In the genomic region with DNA sequence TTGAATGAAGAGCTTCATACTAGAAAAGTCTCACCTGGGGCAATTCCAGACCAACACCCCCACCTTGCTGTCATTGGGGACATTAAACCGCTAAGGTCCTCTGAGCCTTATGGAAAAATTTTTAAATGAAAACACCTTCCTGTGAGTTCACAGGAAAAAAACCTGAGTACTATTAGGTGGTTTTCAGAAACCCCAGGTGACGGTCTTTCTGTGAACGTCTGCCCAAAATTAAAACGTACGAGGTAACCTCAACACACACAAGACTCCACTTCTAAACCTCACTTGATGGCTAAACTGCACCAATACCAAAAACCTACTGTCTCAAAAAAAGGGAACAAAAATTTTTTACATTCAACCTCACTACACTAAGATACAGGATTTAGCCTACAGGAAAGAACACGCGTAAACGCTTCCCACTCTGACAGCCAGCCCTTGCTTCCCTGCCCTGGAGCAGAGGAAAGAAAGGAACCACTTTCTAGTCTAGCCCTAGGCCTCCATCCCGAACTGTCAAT, we compare ENCODE assay signal across 8 mouse cellular contexts. TPM values are rescaled to one million over a fixed set of nuclear protein-coding genes. Genes with fewer than 3 reads are reported as not detected.
DNase-seq lines count a peak whose midpoint lies in the region; ATAC-seq and TF ChIP-seq lines count a peak whose summit lies in the region.

No protein-coding gene starts in this region.

- no peaks in the 10 kb centered on the region for H3K27me3 ChIP-seq in heart, embryonic 11.5 days (ENCODE audit: control insufficient read depth, insufficient read depth, low read length)
- H3K27me3 ChIP-seq in ES-Bruce4 (ENCODE audit: control insufficient read depth, insufficient read depth, low read length, poor library complexity, severe bottlenecking), result no peaks in the 10 kb centered on the region
- no peaks in the 10 kb centered on the region for H3K27me3 ChIP-seq in forebrain, embryonic 16.5 days (replicated peaks; ENCODE audit: control insufficient read depth, insufficient read depth, low read length)

- no peaks in the 10 kb centered on the region for H3K9me3 ChIP-seq in heart, embryonic 11.5 days (replicated peaks; ENCODE audit: control insufficient read depth, low read length)
- no peaks in the 10 kb centered on the region for H3K9me3 ChIP-seq in ES-Bruce4 (replicated peaks; ENCODE audit: control insufficient read depth, insufficient read depth, low read length, poor library complexity, severe bottlenecking)
- H3K9me3 ChIP-seq in forebrain, embryonic 16.5 days (ENCODE audit: control insufficient read depth, low read length), result no peaks in the 10 kb centered on the region

- DNase-seq in heart, postnatal 10 days, result no peak
- DNase-seq in adrenal gland, postnatal 36 days, result no peak
- DNase-seq in gastrocnemius, postnatal 10 days, result no peak

- peak overlapping the region; percentile 91 for H3K9ac ChIP-seq in heart, embryonic 11.5 days (ENCODE audit: low read depth, low read length)
- peak overlapping the region; percentile 98 for H3K9ac ChIP-seq in ES-Bruce4 (ENCODE audit: low read depth, poor library complexity, severe bottlenecking)
- peak overlapping the region; percentile 82 for H3K9ac ChIP-seq in forebrain, embryonic 16.5 days (replicated peaks; ENCODE audit: low read depth, low read length)

- no peak for TF ChIP-seq CTCF in ES-Bruce4 (IDR thresholded peaks at IDR 0.05; ENCODE audit: low read depth, low read length)

- WGBS in heart, embryonic 11.5 days (ENCODE audit: insufficient replicate concordance), result 3% methylated on average over 9 of the region's 9 CpGs
- 1% methylated on average over 9 of the region's 9 CpGs for whole genome bisulfite sequencing in forebrain, embryonic 16.5 days
- 6% methylated on average over 9 of the region's 9 CpGs for WGBS in macrophage (ENCODE audit: missing documents)

- H3K36me3 ChIP-seq in heart, embryonic 11.5 days (ENCODE audit: control insufficient read depth, insufficient read depth, low read length), result no peaks in the 10 kb centered on the region
- H3K36me3 ChIP-seq in ES-Bruce4 (ENCODE audit: control insufficient read depth, insufficient read depth, low read length, poor library complexity, severe bottlenecking) (no peaks in the 10 kb centered on the region; the same call in 1 of the 2 replicates), macrophage (ENCODE audit: inconsistent target) (no peaks in the 10 kb centered on the region)
- peaks cover 2% of the 10 kb centered on the region; the same call in 1 of the 2 replicates for H3K36me3 ChIP-seq in forebrain, embryonic 16.5 days (ENCODE audit: control insufficient read depth, insufficient read depth)

- peaks cover 37% of the 10 kb centered on the region for H3K4me1 ChIP-seq in heart, embryonic 11.5 days (ENCODE audit: control insufficient read depth, insufficient read depth, low read length)
- H3K4me1 ChIP-seq in ES-Bruce4 (ENCODE audit: control insufficient read depth, insufficient read depth, low read length), result peaks cover 6% of the 10 kb centered on the region
- H3K4me1 ChIP-seq in forebrain, embryonic 16.5 days (replicated peaks; ENCODE audit: control insufficient read depth, insufficient read depth, low read length), result peaks cover 50% of the 10 kb centered on the region

- no peak for TF ChIP-seq EP300 in ES-Bruce4 (IDR thresholded peaks at IDR 0.05; ENCODE audit: insufficient read depth, low read depth, low read length)

- peak overlapping the region; percentile 93 for H3K4me3 ChIP-seq in heart, embryonic 11.5 days (ENCODE audit: low read depth, low read length)
- H3K4me3 ChIP-seq in ES-Bruce4 (ENCODE audit: low read depth, low read length) (peak overlapping the region; percentile 90), macrophage (ENCODE audit: inconsistent target) (peak overlapping the region; percentile 66)
- peak overlapping the region; percentile 81 for H3K4me3 ChIP-seq in forebrain, embryonic 16.5 days (replicated peaks; ENCODE audit: low read length)

- H3K4me2 ChIP-seq in heart, embryonic 11.5 days, result peak overlapping the region; percentile 77
- H3K4me2 ChIP-seq in forebrain, embryonic 16.5 days (ENCODE audit: low read length), result peak overlapping the region; percentile 83

- H3K79me2 ChIP-seq in macrophage (ENCODE audit: inconsistent target), result peaks cover 54% of the 10 kb centered on the region

- no peak for TF ChIP-seq POLR2A in ES-Bruce4 (IDR thresholded peaks at IDR 0.05; ENCODE audit: insufficient read depth, low read length)

- no peak for ATAC-seq in heart, embryonic 11.5 days (replicated peaks; ENCODE audit: insufficient number of reproducible peaks, low FRiP score, low TSS enrichment)
- ATAC-seq in forebrain, embryonic 16.5 days, result no peak
- ATAC-seq in activated CD4-positive, CD25-positive, alpha-beta regulatory T cell, adult 4 months, result no peak

- intact Hi-C loops in heart, postnatal 10 days (cut with DNase I), result loop anchor here (5.0 kb wide), 1 partner anchor 79 kb away; a partner anchor contains a TSS

- peak overlapping the region; percentile 97; the same call in 1 of the 2 replicates for H3K27ac ChIP-seq in heart, embryonic 11.5 days (ENCODE audit: low read depth, low read length)
- H3K27ac ChIP-seq in ES-Bruce4 (ENCODE audit: insufficient read depth, low read length) (no peak overlapping the region), macrophage (peak overlapping the region; percentile 31; the same call in 1 of the 2 replicates)
- peak overlapping the region; percentile 94 for H3K27ac ChIP-seq in forebrain, embryonic 16.5 days (ENCODE audit: low read length)

RNA-seq across cellular contexts. Expression of a gene that starts 0.6 kb away (rescaled TPM):
- 78.5 and 87.8 TPM in 2 replicates for polyA plus RNA-seq in heart, embryonic 11.5 days (2014; fragmentation: Nextera tagmentation; extraction: Ambion mirVana)
- 10 to 100 TPM; 40.9 to 47.6 TPM for total RNA-seq in heart, postnatal 10 days (2021)
- 197 and 208 TPM in 2 replicates for polyA plus RNA-seq in ES-Bruce4 (2011; ENCODE audit: insufficient read depth, insufficient read length, low read depth, missing spikeins)
- polyA plus RNA-seq in forebrain, embryonic 16.5 days (2015; fragmentation: Nextera tagmentation; extraction: Ambion mirVana), result 90.8 and 95.3 TPM in 2 replicates
- 100 to 1,000 TPM in 1 of 26 experiments, 10 to 100 TPM in 25; 31.1 to 148 (median 67.4) TPM for total RNA-seq in macrophage (2018; cell fraction: chromatin; rRNA removed)
- total RNA-seq in macrophage (2018; cell fraction: cytosol; rRNA removed), result 10 to 100 TPM; 31.5 to 47.3 (median 39.2) TPM
- 10 to 100 TPM; 22.2 to 84.0 (median 40.1) TPM for total RNA-seq in macrophage (2018; cell fraction: nucleus; rRNA removed)
- polyA plus RNA-seq in macrophage (2018), result 30.3 to 91.4 TPM (median 44.0 TPM) in 3 replicates
- 10 to 100 TPM; 35.8 to 36.9 TPM for polyA plus RNA-seq in activated CD4-positive, CD25-positive, alpha-beta regulatory T cell, adult 4 months (2017; shearing (Covaris generic))
- 10 to 100 TPM; 83.1 to 94.4 TPM for total RNA-seq in adrenal gland, postnatal 36 days (2021)
- 10 to 100 TPM; 42.8 to 50.4 TPM for total RNA-seq in gastrocnemius, postnatal 10 days (2021)

RNA-seq across cellular contexts. Expression of a gene that starts 1.5 kb away (rescaled TPM):
- 4.7 and 5.1 TPM in 2 replicates for polyA plus RNA-seq in heart, embryonic 11.5 days (2014; fragmentation: Nextera tagmentation; extraction: Ambion mirVana)
- total RNA-seq in heart, postnatal 10 days (2021), result 10 to 100 TPM; 17.2 to 17.6 TPM
- polyA plus RNA-seq in ES-Bruce4 (2011; ENCODE audit: insufficient read depth, insufficient read length, low read depth, missing spikeins) (34.8 and 35.8 TPM in 2 replicates), macrophage (2018) (9.7 to 18.8 TPM (median 13.5 TPM) in 3 replicates)
- 7.5 and 9.0 TPM in 2 replicates for polyA plus RNA-seq in forebrain, embryonic 16.5 days (2015; fragmentation: Nextera tagmentation; extraction: Ambion mirVana)
- 100 to 1,000 TPM in 13 of 26 experiments, 10 to 100 TPM in 13; 35.7 to 469 (median 96.6) TPM for total RNA-seq in macrophage (2018; cell fraction: chromatin; rRNA removed)
- 10 to 100 TPM; 17.0 to 77.8 (median 26.3) TPM for total RNA-seq in macrophage (2018; cell fraction: cytosol; rRNA removed)
- total RNA-seq in macrophage (2018; cell fraction: nucleus; rRNA removed), result 100 to 1,000 TPM in 4 of 26 experiments, 10 to 100 TPM in 22; 27.1 to 451 (median 69.6) TPM
- 1 to 10 TPM; 4.4 to 4.5 TPM for polyA plus RNA-seq in activated CD4-positive, CD25-positive, alpha-beta regulatory T cell, adult 4 months (2017; shearing (Covaris generic))
- total RNA-seq in adrenal gland, postnatal 36 days (2021), result 10 to 100 TPM; 23.2 to 25.3 TPM
- 10 to 100 TPM; 11.6 to 14.3 TPM for total RNA-seq in gastrocnemius, postnatal 10 days (2021)
